Mouse (Mus musculus): ENCODE data around the gene Thsd4. TPM values are rescaled to one million over a fixed set of nuclear protein-coding genes. Genes with fewer than 3 reads are reported as not detected.

Gene Thsd4
- polyA plus RNA-seq, 1 experiment from 2014 or later: 38.7 TPM

- Histone ChIP-seq H3K27me3 (ENCODE audit: control insufficient read depth, insufficient read depth, low read length) (no peaks in the 10 kb centered on the region), H3K4me3 (ENCODE audit: low read length) (no peak overlapping the region), H3K27ac (ENCODE audit: low read depth, low read length) (no peak overlapping the region), H3K36me3 (ENCODE audit: control insufficient read depth, insufficient read depth, low read length) (no peaks in the 10 kb centered on the region), H3K9ac (ENCODE audit: low read depth, low read length) (no peak overlapping the region), H3K9me3 (ENCODE audit: control insufficient read depth, low read length) (no peaks in the 10 kb centered on the region), H3K4me1 (ENCODE audit: control insufficient read depth, insufficient read depth, low read length) (no peaks in the 10 kb centered on the region), H3K4me2 (replicated peaks; ENCODE audit: low read depth, low read length) (no peak overlapping the region)
- peak; percentile 69 for ATAC-seq (ENCODE audit: low FRiP score, low TSS enrichment)
- WGBS: 30% methylated on average over 4 of the region's 4 CpGs
Observed at GRCm38 (mm10) chr9:60548182-60548581, 26.3 kb upstream of the Thsd4 start.

GRCm38 (mm10) chr9:60546169-60546568, 24.3 kb upstream of the Thsd4 start:
- no peak for ATAC-seq (ENCODE audit: low FRiP score, low TSS enrichment)

GRCm38 (mm10) chr9:60545361-60546096, 23.7 kb upstream of the Thsd4 start:
- WGBS: 77% methylated on average over 13 of the region's 13 CpGs
- H3K27me3 ChIP-seq (ENCODE audit: control insufficient read depth, insufficient read depth, low read length): no peaks in the 10 kb centered on the region

More at GRCm38 (mm10) chr9:60546169-60546568, 24.3 kb upstream of the Thsd4 start:
- Histone ChIP-seq H3K4me1 (ENCODE audit: control insufficient read depth, insufficient read depth, low read length) (no peaks in the 10 kb centered on the region), H3K4me2 (replicated peaks; ENCODE audit: low read depth, low read length) (no peak overlapping the region), H3K4me3 (ENCODE audit: low read length) (no peak overlapping the region), H3K36me3 (ENCODE audit: control insufficient read depth, insufficient read depth, low read length) (no peaks in the 10 kb centered on the region), H3K27ac (ENCODE audit: low read depth, low read length) (no peak overlapping the region), H3K9ac (ENCODE audit: low read depth, low read length) (no peak overlapping the region), H3K27me3 (ENCODE audit: control insufficient read depth, insufficient read depth, low read length) (no peaks in the 10 kb centered on the region), H3K9me3 (ENCODE audit: control insufficient read depth, low read length) (no peaks in the 10 kb centered on the region)
- WGBS: 78% methylated on average over 2 of the region's 2 CpGs

GRCm38 (mm10) chr9:60543422-60544015, 21.7 kb upstream of the Thsd4 start:
- Histone ChIP-seq H3K9ac (ENCODE audit: low read depth, low read length) (no peak overlapping the region), H3K4me1 (ENCODE audit: control insufficient read depth, insufficient read depth, low read length) (no peaks in the 10 kb centered on the region), H3K9me3 (ENCODE audit: control insufficient read depth, low read length) (no peaks in the 10 kb centered on the region), H3K36me3 (ENCODE audit: control insufficient read depth, insufficient read depth, low read length) (no peaks in the 10 kb centered on the region), H3K27me3 (ENCODE audit: control insufficient read depth, insufficient read depth, low read length) (no peaks in the 10 kb centered on the region), H3K4me3 (ENCODE audit: low read length) (no peak overlapping the region), H3K27ac (ENCODE audit: low read depth, low read length) (no peak overlapping the region), H3K4me2 (replicated peaks; ENCODE audit: low read depth, low read length) (no peak overlapping the region)
- no peak for ATAC-seq (ENCODE audit: low FRiP score, low TSS enrichment)
- WGBS: 38% methylated on average over 7 of the region's 7 CpGs

More at GRCm38 (mm10) chr9:60545361-60546096, 23.7 kb upstream of the Thsd4 start:
- Histone ChIP-seq H3K4me2 (replicated peaks; ENCODE audit: low read depth, low read length) (no peak overlapping the region), H3K27ac (ENCODE audit: low read depth, low read length) (no peak overlapping the region), H3K4me3 (ENCODE audit: low read length) (no peak overlapping the region), H3K9ac (ENCODE audit: low read depth, low read length) (no peak overlapping the region), H3K4me1 (ENCODE audit: control insufficient read depth, insufficient read depth, low read length) (no peaks in the 10 kb centered on the region), H3K9me3 (ENCODE audit: control insufficient read depth, low read length) (no peaks in the 10 kb centered on the region), H3K36me3 (ENCODE audit: control insufficient read depth, insufficient read depth, low read length) (no peaks in the 10 kb centered on the region)
- ATAC-seq (ENCODE audit: low FRiP score, low TSS enrichment): no peak

- WGBS: 41% methylated on average over 12 of the region's 12 CpGs
- no peak overlapping the region for H3K27ac ChIP-seq (ENCODE audit: low read depth, low read length)
- H3K4me1 ChIP-seq (ENCODE audit: control insufficient read depth, insufficient read depth, low read length): 0 out of 2 replicates have a peak, but pooled peaks cover 6% of the 10 kb centered on the region
- ATAC-seq (ENCODE audit: low FRiP score, low TSS enrichment): no peak
- H3K36me3 ChIP-seq (ENCODE audit: control insufficient read depth, insufficient read depth, low read length): no peaks in the 10 kb centered on the region
- H3K9ac ChIP-seq (ENCODE audit: low read depth, low read length): no peak overlapping the region
- no peaks in the 10 kb centered on the region for H3K9me3 ChIP-seq (ENCODE audit: control insufficient read depth, low read length)
- no peaks in the 10 kb centered on the region for H3K27me3 ChIP-seq (ENCODE audit: control insufficient read depth, insufficient read depth, low read length)
- no peak overlapping the region for H3K4me3 ChIP-seq (ENCODE audit: low read length)
- H3K4me2 ChIP-seq (replicated peaks; ENCODE audit: low read depth, low read length): 0 out of 2 replicates have a peak overlapping the region, but pooled peaks have one; percentile 12
Observed at GRCm38 (mm10) chr9:60530310-60530709, 8.5 kb upstream of the Thsd4 start.

DNA sequence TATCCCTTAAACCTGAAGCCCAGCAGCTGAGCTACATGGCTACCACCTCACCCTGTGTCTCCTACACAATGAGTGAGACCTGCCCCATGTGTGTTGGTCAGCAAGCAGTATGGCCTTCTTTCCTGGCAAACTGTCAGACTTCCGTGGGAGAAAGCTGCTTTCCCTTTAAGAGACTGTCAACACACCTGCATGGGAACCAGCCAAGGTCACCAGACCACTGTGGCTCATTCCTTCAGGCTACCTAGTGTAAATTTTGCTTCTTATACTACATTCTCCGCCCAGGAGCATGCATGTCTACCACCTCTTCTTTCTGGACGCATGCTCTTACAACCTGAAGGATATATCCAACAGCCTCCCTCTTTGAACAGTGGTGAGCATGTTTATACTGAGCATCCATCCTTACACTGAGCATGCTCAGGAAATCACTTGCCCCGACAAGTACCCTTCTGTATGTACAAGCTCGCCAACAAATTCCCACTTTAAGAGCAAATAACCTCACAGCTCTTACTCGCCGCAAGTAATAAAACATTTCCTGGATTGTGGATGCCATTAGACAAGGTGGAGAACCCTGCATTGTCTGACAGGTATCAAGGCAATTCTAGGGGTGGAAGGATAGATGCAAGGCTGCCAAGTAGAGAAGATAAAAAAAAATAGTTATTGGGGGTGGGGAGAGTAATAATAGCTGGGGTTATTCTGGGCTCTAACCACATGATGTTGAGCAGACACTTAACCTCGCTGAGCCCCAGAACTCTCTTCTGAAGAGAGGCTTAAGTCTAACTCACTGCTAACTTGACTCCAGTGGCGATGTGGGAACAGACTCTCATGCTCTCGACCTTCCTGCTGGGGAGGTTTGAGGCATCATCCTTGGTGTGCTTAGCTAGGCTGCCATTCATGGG, 7.8 kb upstream of the Thsd4 start:
- ATAC-seq (ENCODE audit: low FRiP score, low TSS enrichment): no peak
- Histone ChIP-seq H3K27ac (ENCODE audit: low read depth, low read length) (no peak overlapping the region), H3K27me3 (ENCODE audit: control insufficient read depth, insufficient read depth, low read length) (no peaks in the 10 kb centered on the region), H3K4me1 (ENCODE audit: control insufficient read depth, insufficient read depth, low read length) (0 out of 2 replicates have a peak, but pooled peaks cover 6% of the 10 kb centered on the region), H3K4me2 (replicated peaks; ENCODE audit: low read depth, low read length) (no peak overlapping the region), H3K9ac (ENCODE audit: low read depth, low read length) (no peak overlapping the region), H3K36me3 (ENCODE audit: control insufficient read depth, insufficient read depth, low read length) (no peaks in the 10 kb centered on the region), H3K9me3 (ENCODE audit: control insufficient read depth, low read length) (no peaks in the 10 kb centered on the region), H3K4me3 (ENCODE audit: low read length) (no peak overlapping the region)
- WGBS: 73% methylated on average over 10 of the region's 10 CpGs

- Histone ChIP-seq H3K9me3 (ENCODE audit: control insufficient read depth, low read length) (no peaks in the 10 kb centered on the region), H3K4me3 (ENCODE audit: low read length) (no peak overlapping the region), H3K4me2 (replicated peaks; ENCODE audit: low read depth, low read length) (no peak overlapping the region), H3K36me3 (ENCODE audit: control insufficient read depth, insufficient read depth, low read length) (no peaks in the 10 kb centered on the region), H3K4me1 (ENCODE audit: control insufficient read depth, insufficient read depth, low read length) (peaks cover 6% of the 10 kb centered on the region; the same call in 1 of the 2 replicates), H3K27ac (ENCODE audit: low read depth, low read length) (no peak overlapping the region), H3K9ac (ENCODE audit: low read depth, low read length) (no peak overlapping the region), H3K27me3 (ENCODE audit: control insufficient read depth, insufficient read depth, low read length) (no peaks in the 10 kb centered on the region)
- no peak for ATAC-seq (ENCODE audit: low FRiP score, low TSS enrichment)
- WGBS: 82% methylated on average over 3 of the region's 3 CpGs
Observed at GRCm38 (mm10) chr9:60528269-60528668, 6.4 kb upstream of the Thsd4 start.

DNA sequence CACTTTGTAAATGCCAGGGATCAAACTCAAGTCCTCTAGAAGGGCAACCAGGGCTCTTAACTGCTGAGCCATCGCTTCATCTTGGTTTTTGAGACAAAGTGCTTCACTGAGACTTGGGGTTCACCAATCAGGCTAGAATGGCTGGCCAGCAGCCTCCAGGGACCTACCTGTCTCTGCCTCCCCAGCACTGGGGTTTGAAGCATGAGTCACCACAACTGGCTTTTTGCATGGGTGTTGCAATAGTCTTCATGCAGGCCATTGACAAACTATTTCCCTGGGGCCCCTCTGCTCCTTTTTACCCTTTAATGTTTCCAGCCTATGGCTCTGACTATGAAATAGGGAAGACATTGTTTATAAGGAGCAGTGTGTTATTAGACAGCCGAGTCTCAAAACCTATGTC, 6.0 kb upstream of the Thsd4 start:
- H3K9me3 ChIP-seq (ENCODE audit: control insufficient read depth, low read length): no peaks in the 10 kb centered on the region
- no peak overlapping the region for H3K4me3 ChIP-seq (ENCODE audit: low read length)
- no peaks in the 10 kb centered on the region for H3K27me3 ChIP-seq (ENCODE audit: control insufficient read depth, insufficient read depth, low read length)
- ATAC-seq (ENCODE audit: low FRiP score, low TSS enrichment): no peak
- no peak overlapping the region for H3K9ac ChIP-seq (ENCODE audit: low read depth, low read length)
- H3K36me3 ChIP-seq (ENCODE audit: control insufficient read depth, insufficient read depth, low read length): no peaks in the 10 kb centered on the region
- no peak overlapping the region for H3K4me2 ChIP-seq (replicated peaks; ENCODE audit: low read depth, low read length)
- 89% methylated on average over 2 of the region's 2 CpGs for WGBS
- H3K27ac ChIP-seq (ENCODE audit: low read depth, low read length): no peak overlapping the region
- H3K4me1 ChIP-seq (ENCODE audit: control insufficient read depth, insufficient read depth, low read length): peaks cover 7% of the 10 kb centered on the region; the same call in 1 of the 2 replicates

Data from kidney, embryonic 14.5 days (tissue).